Mouse (Mus musculus): ENCODE results near the gene Tmem41a. TPM values are rescaled to one million over a fixed set of nuclear protein-coding genes. Genes with fewer than 3 reads are reported as not detected.

The Tmem41a gene
- total RNA-seq, 1 experiment from 2014 or later, result 17.9 TPM

DNA sequence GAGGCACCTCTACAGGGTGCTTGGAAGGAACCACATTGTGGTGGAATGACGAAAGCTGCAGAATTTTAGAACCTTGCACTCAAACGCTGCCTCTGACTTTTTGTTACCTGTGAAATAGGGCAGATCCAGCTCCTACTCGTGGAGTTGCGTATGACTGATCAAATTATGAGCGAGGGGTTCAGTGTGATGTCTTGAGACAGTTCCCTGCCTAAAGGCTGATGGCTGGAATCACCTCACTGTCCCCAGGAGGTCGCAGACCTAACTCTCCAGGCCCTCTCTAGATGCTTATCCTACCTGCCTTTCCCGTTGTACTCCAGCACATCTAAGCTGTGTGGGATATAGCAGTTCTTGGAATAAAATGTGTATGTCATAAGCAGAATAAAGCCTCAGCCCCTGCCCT lies 41.4 kb downstream of the Tmem41a start:
- no peak for ATAC-seq (replicated peaks; ENCODE audit: low read depth, poor library complexity, severe bottlenecking)

DNA sequence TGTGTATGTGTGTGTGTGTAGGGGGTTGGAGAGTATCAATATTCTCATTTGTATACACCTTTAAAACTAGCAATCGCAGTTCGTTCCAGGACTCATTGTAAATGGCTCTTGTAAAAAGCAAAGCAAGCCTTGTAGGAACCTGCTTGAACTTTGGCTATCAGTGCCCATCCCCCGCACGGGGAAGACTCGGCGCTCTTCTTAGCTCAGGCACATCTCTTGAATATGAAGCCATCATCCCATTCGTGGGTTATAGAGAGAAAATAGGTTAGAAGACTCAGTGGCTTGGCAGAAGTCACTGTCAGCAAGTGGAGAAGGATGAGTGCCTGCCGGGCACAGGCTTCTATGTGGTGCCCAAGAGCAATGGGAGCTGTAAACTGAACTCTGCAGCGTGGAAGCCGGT lies 42.7 kb downstream of the Tmem41a start:
- ATAC-seq (replicated peaks; ENCODE audit: low read depth, poor library complexity, severe bottlenecking), result no peak

DNA sequence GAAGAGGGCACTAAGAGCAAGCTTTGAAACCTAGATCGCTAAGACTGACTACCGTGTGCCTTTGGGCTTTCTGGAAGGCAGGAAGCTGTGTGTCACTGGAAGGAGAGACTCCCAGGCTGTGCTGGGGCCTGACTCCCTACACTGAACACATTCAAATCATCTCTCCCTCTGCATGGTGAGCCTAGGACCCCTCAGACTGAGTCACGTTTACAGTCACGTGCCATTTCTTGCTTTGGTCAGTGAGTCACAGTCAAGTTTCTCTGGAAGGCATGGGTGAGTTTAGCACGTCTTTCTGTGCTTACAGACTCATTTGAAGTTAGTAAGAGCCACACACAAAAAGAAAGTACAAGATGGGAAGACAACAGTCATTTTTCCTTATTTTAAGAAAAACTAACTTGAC lies 46.1 kb downstream of the Tmem41a start:
- ATAC-seq (replicated peaks; ENCODE audit: low read depth, poor library complexity, severe bottlenecking), result no peak

DNA sequence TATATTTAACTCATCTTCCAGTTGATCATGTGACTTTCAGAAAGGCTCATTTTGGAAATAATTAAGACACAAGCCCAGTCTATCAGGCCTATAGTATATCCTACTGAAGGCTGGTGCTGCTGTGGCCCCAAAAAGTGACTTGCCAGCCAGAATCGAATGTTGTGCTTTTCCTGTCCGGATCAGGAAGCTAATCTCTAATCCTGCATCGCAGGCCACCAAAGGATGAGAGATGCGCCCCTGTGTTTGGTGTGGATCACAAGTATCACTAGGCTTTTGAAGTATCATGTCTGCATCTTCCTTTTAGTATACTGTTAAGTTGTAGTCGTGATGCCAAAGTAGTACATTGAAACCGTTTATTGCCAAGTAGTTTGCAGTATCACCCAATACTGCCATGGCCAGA lies 53.5 kb downstream of the Tmem41a start:
- no peak for ATAC-seq (replicated peaks; ENCODE audit: low read depth, poor library complexity, severe bottlenecking)

DNA sequence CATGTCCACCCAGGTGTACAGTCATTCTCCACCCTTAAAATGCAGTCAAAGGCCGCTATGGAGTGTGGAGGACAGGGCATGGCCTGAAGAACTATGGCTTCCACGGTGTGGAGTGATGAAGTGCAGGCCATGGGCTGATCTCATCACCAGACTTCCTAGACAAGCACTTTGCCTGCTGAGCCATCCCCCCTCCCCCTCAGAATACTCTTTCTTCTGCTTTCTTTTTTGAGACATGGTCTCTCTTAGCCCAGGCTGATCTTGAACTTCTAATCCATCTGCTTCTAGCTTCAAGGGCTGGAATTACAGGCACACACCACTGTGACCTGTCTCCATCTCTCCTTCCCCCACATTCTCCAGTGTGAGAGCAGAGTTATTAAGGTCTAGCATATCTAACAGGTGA lies 59.8 kb downstream of the Tmem41a start:
- ATAC-seq (replicated peaks; ENCODE audit: low read depth, poor library complexity, severe bottlenecking), result no peak

Other genes starting within 250 kb of the Tmem41a start
- gene Ehhadh, start 159.7 kb downstream of the Tmem41a start, total RNA-seq (2017), result 3.3 and 5.2 TPM in 2 replicates
- gene Map3k13, start 153.2 kb downstream of the Tmem41a start, total RNA-seq (2017), result 0.05 and 0.69 TPM in 2 replicates
- not detected in 2 replicates for gene Liph, start 48.1 kb upstream of the Tmem41a start, total RNA-seq (2017)
- gene Senp2, start 61.9 kb upstream of the Tmem41a start, total RNA-seq (2017), result 40.3 and 41.9 TPM in 2 replicates
- gene Igf2bp2, start 215.7 kb upstream of the Tmem41a start, total RNA-seq (2017), result 1.2 and 2.0 TPM in 2 replicates

All from common myeloid progenitor, adult 5-6 weeks (primary cell).